Mouse (Mus musculus): Measurements from ENCODE around the gene Hyal2.

- no peak for TF ChIP-seq CTCF (IDR thresholded peaks at IDR 0.05; ENCODE audit: control insufficient read depth, insufficient read depth, low read length)
- TF ChIP-seq POLR2A (IDR thresholded peaks at IDR 0.05; ENCODE audit: borderline replicate concordance, control insufficient read depth, low read depth, low read length) = no peak
Observed at GRCm38 (mm10) chr9:107618778-107619545, 51.2 kb downstream of the Hyal2 start.
